Mouse (Mus musculus) bone marrow, adult 2 months (tissue): ENCODE measurements at regions not wholly inside any gene's neighbourhood (a gene's known extent, or its start where the extent isn't known, plus 50 kb on each side); places are given as distances from the start of the nearest gene placed in this dataset.

Experiments
- CTCF ChIP-seq: fragments of 200-500 bp; IDR thresholded peaks from 2 replicates; pipeline ENCODE4 v1.5.1; 2011; ENCODE audit warnings: low read length, control low read depth; ENCODE audit not compliant: control insufficient read depth, insufficient read depth
- POLR2A ChIP-seq: fragments of 200-500 bp; IDR thresholded peaks from 2 replicates; pipeline ENCODE4 v1.6.1; 2011; ENCODE audit warnings: low read depth, mild to moderate bottlenecking, control low read depth, low read length, borderline replicate concordance; ENCODE audit not compliant: control insufficient read depth

GRCm38 (mm10) chr7:111395111-111395510, 312.3 kb upstream of the Eif4g2 start:
- no peak for TF ChIP-seq CTCF
- no peak for TF ChIP-seq POLR2A
